Mouse (Mus musculus): ENCODE measurements around the gene Rac1. TPM values are rescaled to one million over a fixed set of nuclear protein-coding genes. Genes with fewer than 3 reads are reported as not detected.
"Not testable (repeated sequence)": the region's sequence is repeated elsewhere in the genome, so short reads cannot be mapped to it uniquely, and the experiment has no call there.

The Rac1 gene
- polyA plus RNA-seq, 2 experiments: 513 to 535 TPM

- DNase-seq (ENCODE audit: low spot score) (no peak), ATAC-seq (ENCODE audit: low FRiP score, low read depth) (no peak)
- Histone ChIP-seq H3K36me3 (ENCODE audit: control insufficient read depth, insufficient read depth, low read length) (peaks cover 52% of the 10 kb centered on the region), H3K4me3 (replicated peaks; ENCODE audit: low read length) (no peak overlapping the region), H3K4me2 (replicated peaks; ENCODE audit: low read depth, low read length, severe bottlenecking) (no peak overlapping the region), H3K27ac (replicated peaks; ENCODE audit: low read depth, low read length) (no peak overlapping the region), H3K27me3 (ENCODE audit: control insufficient read depth, insufficient read depth, low read length) (no peaks in the 10 kb centered on the region), H3K9me3 (ENCODE audit: control insufficient read depth, low read length) (no peaks in the 10 kb centered on the region), H3K4me1 (ENCODE audit: control insufficient read depth, insufficient read depth, low read length) (no peaks in the 10 kb centered on the region), H3K9ac (ENCODE audit: low read depth, low read length, severe bottlenecking) (no peak overlapping the region)
- WGBS: 76% methylated on average over 2 of the region's 2 CpGs
- no peak for TF ChIP-seq POLR2A (IDR thresholded peaks at IDR 0.05; ENCODE audit: borderline replicate concordance, extremely low read depth, insufficient read depth, insufficient read length)
These were observed 26.2 kb downstream of the Rac1 start for GRCm38 (mm10) chr5:143501649-143502048.

- Histone ChIP-seq H3K9ac (ENCODE audit: low read depth, low read length, severe bottlenecking) (no peak overlapping the region), H3K4me3 (replicated peaks; ENCODE audit: low read length) (no peak overlapping the region), H3K27ac (replicated peaks; ENCODE audit: low read depth, low read length) (no peak overlapping the region), H3K36me3 (ENCODE audit: control insufficient read depth, insufficient read depth, low read length) (peaks cover 52% of the 10 kb centered on the region), H3K4me2 (replicated peaks; ENCODE audit: low read depth, low read length, severe bottlenecking) (no peak overlapping the region), H3K9me3 (ENCODE audit: control insufficient read depth, low read length) (no peaks in the 10 kb centered on the region), H3K27me3 (ENCODE audit: control insufficient read depth, insufficient read depth, low read length) (no peaks in the 10 kb centered on the region), H3K4me1 (ENCODE audit: control insufficient read depth, insufficient read depth, low read length) (no peaks in the 10 kb centered on the region)
- ATAC-seq (ENCODE audit: low FRiP score, low read depth): no peak
- DNase-seq (ENCODE audit: low spot score): no peak
- TF ChIP-seq POLR2A (IDR thresholded peaks at IDR 0.05; ENCODE audit: borderline replicate concordance, extremely low read depth, insufficient read depth, insufficient read length): no peak
- 92% methylated on average over 8 of the region's 8 CpGs for WGBS
These were observed 26.7 kb downstream of the Rac1 start for GRCm38 (mm10) chr5:143501140-143501539.

- DNase-seq (ENCODE audit: low spot score); H3K9ac ChIP-seq (ENCODE audit: low read depth, low read length, severe bottlenecking); H3K27ac ChIP-seq (replicated peaks; ENCODE audit: low read depth, low read length); H3K9me3 ChIP-seq (ENCODE audit: control insufficient read depth, low read length); H3K4me1 ChIP-seq (ENCODE audit: control insufficient read depth, insufficient read depth, low read length); H3K4me2 ChIP-seq (replicated peaks; ENCODE audit: low read depth, low read length, severe bottlenecking); ATAC-seq (ENCODE audit: low FRiP score, low read depth); H3K4me3 ChIP-seq (replicated peaks; ENCODE audit: low read length); H3K27me3 ChIP-seq (ENCODE audit: control insufficient read depth, insufficient read depth, low read length): not testable (repeated sequence)
- whole genome bisulfite sequencing: 88% methylated on average over 14 of the region's 14 CpGs
- H3K36me3 ChIP-seq (ENCODE audit: control insufficient read depth, insufficient read depth, low read length): peaks cover 50% of the 10 kb centered on the region
These were observed 27.1 kb downstream of the Rac1 start for GRCm38 (mm10) chr5:143500711-143501110.

DNA sequence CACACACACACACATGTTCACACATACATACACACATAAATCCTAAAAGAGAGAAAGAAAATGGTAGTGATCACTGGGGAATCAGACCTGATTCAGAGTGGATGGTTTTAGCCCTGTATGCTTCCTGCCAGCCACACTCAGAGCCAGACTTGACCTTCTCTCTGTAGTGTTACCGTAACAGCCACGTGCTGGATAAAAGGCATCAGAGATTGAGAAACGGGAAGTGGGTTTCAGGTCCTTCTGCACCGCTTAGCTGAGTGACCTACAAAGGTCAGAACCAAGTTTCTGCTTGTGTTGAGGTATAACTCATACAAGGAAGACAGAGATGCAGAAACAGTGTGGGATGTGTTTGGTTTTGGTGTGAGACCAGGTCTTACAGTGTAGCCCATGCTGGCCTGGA lies 28.1 kb downstream of the Rac1 start:
- Histone ChIP-seq H3K27ac (replicated peaks; ENCODE audit: low read depth, low read length) (no peak overlapping the region), H3K4me3 (replicated peaks; ENCODE audit: low read length) (no peak overlapping the region), H3K36me3 (ENCODE audit: control insufficient read depth, insufficient read depth, low read length) (peaks cover 42% of the 10 kb centered on the region), H3K4me2 (replicated peaks; ENCODE audit: low read depth, low read length, severe bottlenecking) (no peak overlapping the region), H3K9ac (ENCODE audit: low read depth, low read length, severe bottlenecking) (no peak overlapping the region), H3K9me3 (ENCODE audit: control insufficient read depth, low read length) (no peaks in the 10 kb centered on the region), H3K4me1 (ENCODE audit: control insufficient read depth, insufficient read depth, low read length) (no peaks in the 10 kb centered on the region), H3K27me3 (ENCODE audit: control insufficient read depth, insufficient read depth, low read length) (no peaks in the 10 kb centered on the region)
- DNase-seq (ENCODE audit: low spot score) (no peak), ATAC-seq (ENCODE audit: low FRiP score, low read depth) (no peak)
- TF ChIP-seq POLR2A (IDR thresholded peaks at IDR 0.05; ENCODE audit: borderline replicate concordance, extremely low read depth, insufficient read depth, insufficient read length): no peak
- 80% methylated on average over 4 of the region's 4 CpGs for WGBS

DNA sequence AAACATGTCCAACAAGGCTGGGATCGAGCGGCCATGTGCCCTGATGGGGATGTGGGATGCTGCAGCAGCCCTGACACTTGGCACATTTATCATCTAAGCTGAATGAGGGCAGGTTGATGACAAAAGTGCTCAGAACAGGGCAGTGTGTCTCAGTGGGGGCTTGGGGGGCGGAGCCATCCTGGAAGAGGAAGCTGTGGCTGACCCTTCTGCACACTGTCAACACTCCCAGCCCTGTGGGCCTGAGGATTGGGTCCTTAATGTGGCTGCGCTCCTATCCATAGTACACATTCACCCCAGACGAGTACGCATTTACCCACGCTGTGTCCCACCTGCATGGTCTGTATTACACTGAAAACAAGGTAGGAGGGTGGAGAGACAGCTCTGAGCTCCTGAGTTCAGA lies 28.6 kb downstream of the Rac1 start:
- Histone ChIP-seq H3K4me3 (replicated peaks; ENCODE audit: low read length) (no peak overlapping the region), H3K27me3 (ENCODE audit: control insufficient read depth, insufficient read depth, low read length) (no peaks in the 10 kb centered on the region), H3K4me1 (ENCODE audit: control insufficient read depth, insufficient read depth, low read length) (no peaks in the 10 kb centered on the region), H3K9me3 (ENCODE audit: control insufficient read depth, low read length) (no peaks in the 10 kb centered on the region), H3K27ac (replicated peaks; ENCODE audit: low read depth, low read length) (no peak overlapping the region), H3K4me2 (replicated peaks; ENCODE audit: low read depth, low read length, severe bottlenecking) (no peak overlapping the region), H3K36me3 (ENCODE audit: control insufficient read depth, insufficient read depth, low read length) (peaks cover 42% of the 10 kb centered on the region), H3K9ac (ENCODE audit: low read depth, low read length, severe bottlenecking) (no peak overlapping the region)
- no peak for TF ChIP-seq POLR2A (IDR thresholded peaks at IDR 0.05; ENCODE audit: borderline replicate concordance, extremely low read depth, insufficient read depth, insufficient read length)
- no peak for ATAC-seq (ENCODE audit: low FRiP score, low read depth)
- WGBS: 87% methylated on average over 7 of the region's 7 CpGs
- DNase-seq (ENCODE audit: low spot score): no peak

DNA sequence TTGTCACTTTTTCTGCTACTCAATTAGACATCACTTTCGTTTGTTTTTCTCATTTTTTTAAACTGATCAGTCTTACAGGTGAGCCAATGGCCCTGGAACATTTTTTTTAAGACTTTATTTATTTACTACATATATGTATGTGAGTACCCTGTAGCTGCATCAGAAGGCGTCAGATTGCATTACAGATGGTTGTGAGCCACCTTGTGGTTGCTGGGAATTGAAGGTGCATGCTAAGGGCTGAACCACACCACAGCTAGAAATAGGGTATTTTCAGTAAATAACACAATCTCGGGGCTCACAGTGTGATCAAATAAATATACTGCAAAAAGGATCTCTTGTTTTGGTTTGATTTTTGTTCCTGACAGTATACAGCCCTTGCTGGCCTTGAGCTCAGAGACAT lies 30.4 kb downstream of the Rac1 start:
- H3K9me3 ChIP-seq (ENCODE audit: control insufficient read depth, low read length): no peaks in the 10 kb centered on the region
- ATAC-seq (ENCODE audit: low FRiP score, low read depth): no peak
- peaks cover 31% of the 10 kb centered on the region for H3K36me3 ChIP-seq (ENCODE audit: control insufficient read depth, insufficient read depth, low read length)
- 76% methylated on average over 3 of the region's 3 CpGs for WGBS
- no peak for TF ChIP-seq POLR2A (IDR thresholded peaks at IDR 0.05; ENCODE audit: borderline replicate concordance, extremely low read depth, insufficient read depth, insufficient read length)
- no peak overlapping the region for H3K4me3 ChIP-seq (replicated peaks; ENCODE audit: low read length)
- DNase-seq (ENCODE audit: low spot score): no peak
- H3K9ac ChIP-seq (ENCODE audit: low read depth, low read length, severe bottlenecking): no peak overlapping the region
- H3K27ac ChIP-seq (replicated peaks; ENCODE audit: low read depth, low read length): no peak overlapping the region
- H3K27me3 ChIP-seq (ENCODE audit: control insufficient read depth, insufficient read depth, low read length): no peaks in the 10 kb centered on the region
- no peaks in the 10 kb centered on the region for H3K4me1 ChIP-seq (ENCODE audit: control insufficient read depth, insufficient read depth, low read length)
- H3K4me2 ChIP-seq (replicated peaks; ENCODE audit: low read depth, low read length, severe bottlenecking): no peak overlapping the region
